Mouse (Mus musculus): ENCODE measurements around the gene Mpdz. TPM values are rescaled to one million over a fixed set of nuclear protein-coding genes. Genes with fewer than 3 reads are reported as not detected.

Mpdz gene
- polyA plus RNA-seq, 1 experiment = 19.3 TPM

GRCm38 (mm10) chr4:81283081-81283480 is 159.5 kb downstream of the Mpdz start:
- no peak overlapping the region for H3K27ac ChIP-seq (replicated peaks; ENCODE audit: low read depth, low read length)
- H3K4me1 ChIP-seq (ENCODE audit: control insufficient read depth, insufficient read depth, insufficient read length, low read length) = no peaks in the 10 kb centered on the region
- H3K4me3 ChIP-seq (ENCODE audit: insufficient read depth, low read depth, low read length) = no peak overlapping the region

- no peak overlapping the region for H3K27ac ChIP-seq (replicated peaks; ENCODE audit: low read depth, low read length)
- H3K4me3 ChIP-seq (ENCODE audit: insufficient read depth, low read depth, low read length) = no peak overlapping the region
- no peaks in the 10 kb centered on the region for H3K4me1 ChIP-seq (ENCODE audit: control insufficient read depth, insufficient read depth, insufficient read length, low read length)
These were observed 162.5 kb downstream of the Mpdz start for GRCm38 (mm10) chr4:81280098-81280497.

DNA sequence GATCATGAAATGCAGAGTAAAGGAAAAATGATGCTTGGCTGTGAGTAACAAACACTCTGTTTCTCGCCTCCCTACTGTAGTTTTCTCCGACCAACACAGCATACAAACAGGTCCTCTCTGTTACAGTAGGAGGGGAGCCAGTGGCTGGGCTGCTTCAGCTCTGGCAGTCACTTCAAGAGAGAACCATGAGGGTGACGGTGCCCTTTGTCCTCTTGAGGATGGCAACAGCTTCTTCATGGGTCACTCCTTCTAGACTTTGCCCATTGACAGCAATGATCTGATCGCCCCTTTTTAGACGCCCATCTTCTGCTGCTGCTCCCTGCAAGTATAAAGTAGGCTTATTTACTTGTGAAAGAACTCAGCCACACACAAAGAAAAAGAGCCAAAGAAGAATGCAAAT is 163.2 kb downstream of the Mpdz start:
- H3K4me1 ChIP-seq (ENCODE audit: control insufficient read depth, insufficient read depth, insufficient read length, low read length) = no peaks in the 10 kb centered on the region
- no peak overlapping the region for H3K4me3 ChIP-seq (ENCODE audit: insufficient read depth, low read depth, low read length)
- no peak overlapping the region for H3K27ac ChIP-seq (replicated peaks; ENCODE audit: low read depth, low read length)

GRCm38 (mm10) chr4:81275957-81276715 is 166.5 kb downstream of the Mpdz start:
- H3K27ac ChIP-seq (replicated peaks; ENCODE audit: low read depth, low read length) = no peak overlapping the region
- H3K4me1 ChIP-seq (ENCODE audit: control insufficient read depth, insufficient read depth, insufficient read length, low read length) = no peaks in the 10 kb centered on the region
- H3K4me3 ChIP-seq (ENCODE audit: insufficient read depth, low read depth, low read length) = no peak overlapping the region

DNA sequence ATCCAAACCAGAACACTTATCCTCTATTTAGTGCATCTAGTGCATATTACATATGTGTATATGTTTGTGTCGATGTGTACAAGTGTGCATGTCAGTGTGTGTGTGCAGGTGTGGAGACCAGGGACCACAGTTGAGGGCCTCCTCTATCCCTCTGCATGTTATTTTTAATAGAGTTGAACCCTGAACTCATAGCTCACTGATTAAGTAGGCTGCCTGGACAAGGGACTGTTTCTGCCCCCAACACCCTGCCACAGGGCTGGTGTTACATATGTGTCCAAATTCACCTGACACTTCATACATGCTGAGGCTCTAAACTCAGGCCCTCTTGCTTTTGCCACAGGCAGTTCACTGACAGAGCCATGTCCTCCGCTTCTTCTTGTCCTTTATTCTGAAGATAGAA is 169.5 kb downstream of the Mpdz start:
- Histone ChIP-seq H3K27ac (replicated peaks; ENCODE audit: low read depth, low read length) (no peak overlapping the region), H3K4me3 (ENCODE audit: insufficient read depth, low read depth, low read length) (no peak overlapping the region), H3K4me1 (ENCODE audit: control insufficient read depth, insufficient read depth, insufficient read length, low read length) (no peaks in the 10 kb centered on the region)

GRCm38 (mm10) chr4:81252859-81253780 is 189.5 kb downstream of the Mpdz start:
- no peak overlapping the region for H3K4me3 ChIP-seq (ENCODE audit: insufficient read depth, low read depth, low read length)
- peaks cover 4% of the 10 kb centered on the region; the same call in 1 of the 2 replicates for H3K4me1 ChIP-seq (ENCODE audit: control insufficient read depth, insufficient read depth, insufficient read length, low read length)
- H3K27ac ChIP-seq (replicated peaks; ENCODE audit: low read depth, low read length) = no peak overlapping the region

GRCm38 (mm10) chr4:81252334-81252733 is 190.3 kb downstream of the Mpdz start:
- Histone ChIP-seq H3K4me3 (ENCODE audit: insufficient read depth, low read depth, low read length) (no peak overlapping the region), H3K4me1 (ENCODE audit: control insufficient read depth, insufficient read depth, insufficient read length, low read length) (peaks cover 4% of the 10 kb centered on the region; the same call in 1 of the 2 replicates), H3K27ac (replicated peaks; ENCODE audit: low read depth, low read length) (no peak overlapping the region)

DNA sequence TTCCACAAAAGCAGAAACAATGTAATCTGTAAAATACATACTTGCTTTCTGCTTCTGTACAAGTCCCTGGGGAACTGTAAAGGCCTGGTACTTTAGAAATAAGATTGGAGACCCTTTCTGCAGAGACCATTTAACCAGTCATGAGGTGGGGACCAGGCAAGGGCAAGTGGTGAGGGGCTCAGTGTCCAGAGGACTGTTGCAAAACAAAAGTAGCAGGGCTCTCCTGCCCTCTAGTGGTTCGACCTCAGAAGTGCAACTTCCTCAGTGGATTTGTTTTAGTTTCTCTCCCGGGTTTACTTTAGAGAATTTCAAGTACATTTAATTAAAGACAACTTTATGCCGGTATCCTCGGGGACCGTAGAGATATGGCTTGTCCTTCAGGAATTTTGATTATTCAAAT is 190.7 kb downstream of the Mpdz start:
- Histone ChIP-seq H3K4me3 (ENCODE audit: insufficient read depth, low read depth, low read length) (no peak overlapping the region), H3K4me1 (ENCODE audit: control insufficient read depth, insufficient read depth, insufficient read length, low read length) (peaks cover 4% of the 10 kb centered on the region; the same call in 1 of the 2 replicates), H3K27ac (replicated peaks; ENCODE audit: low read depth, low read length) (no peak overlapping the region)

GRCm38 (mm10) chr4:81249245-81249644 is 193.4 kb downstream of the Mpdz start:
- H3K4me1 ChIP-seq (ENCODE audit: control insufficient read depth, insufficient read depth, insufficient read length, low read length) = no peaks in the 10 kb centered on the region
- no peak overlapping the region for H3K27ac ChIP-seq (replicated peaks; ENCODE audit: low read depth, low read length)

DNA sequence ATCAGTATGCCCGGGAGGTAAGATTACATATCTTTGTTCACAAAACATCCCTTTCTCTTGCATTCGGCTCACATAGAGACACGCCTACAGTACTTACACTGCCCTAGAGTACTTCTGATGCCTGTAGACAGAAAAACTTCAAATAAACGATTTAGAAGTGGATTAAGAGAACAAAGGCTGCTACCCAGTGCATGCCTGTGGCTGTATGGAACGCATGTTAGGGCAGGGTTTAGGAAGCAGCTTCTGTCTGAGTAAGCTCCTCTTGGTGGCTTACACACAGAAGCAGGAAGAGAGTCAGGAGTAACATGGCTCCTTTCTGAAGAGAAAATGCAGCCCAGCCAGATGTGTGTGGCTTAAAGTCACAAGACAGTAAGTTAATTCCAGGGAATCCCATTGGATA is 206.4 kb downstream of the Mpdz start:
- no peak overlapping the region for H3K27ac ChIP-seq (replicated peaks; ENCODE audit: low read depth, low read length)
- no peak overlapping the region for H3K4me3 ChIP-seq (ENCODE audit: insufficient read depth, low read depth, low read length)
- H3K4me1 ChIP-seq (ENCODE audit: control insufficient read depth, insufficient read depth, insufficient read length, low read length) = no peaks in the 10 kb centered on the region

More at GRCm38 (mm10) chr4:81249245-81249644, 193.4 kb downstream of the Mpdz start:
- no peak overlapping the region for H3K4me3 ChIP-seq (ENCODE audit: insufficient read depth, low read depth, low read length)
